In genomic region chr8:127495226-127495780, GRCm38 (mm10) we compare ENCODE assay signal across 9 mouse cellular contexts.
DNase-seq lines count a peak whose midpoint lies in the region; ATAC-seq and TF ChIP-seq lines count a peak whose summit lies in the region.
"Had no signal": no experiment of that assay in that cellular context is flagged by ENCODE, and none has a peak within 500 bp of the region (broad histone marks: within the 10 kb centered on the region; RNA-seq: fewer than 3 reads in every experiment).

No protein-coding gene starts in this region.

- DNase-seq in ES-CJ7 (ENCODE audit: low read depth, low spot score) = peak; percentile 16
- DNase-seq in embryo, embryonic 9.5 days (ENCODE audit: extremely low spot score) = peak; percentile 16
- DNase-seq in heart, adult 2 months = no peak
- no peak for DNase-seq in cerebellum, adult 9-11 months
- no peak for DNase-seq in frontal cortex, postnatal 36 days (ENCODE audit: low spot score in 2 of 2)

- no peak for TF ChIP-seq POLR2A in myocyte (IDR thresholded peaks at IDR 0.05; ENCODE audit: insufficient read length, low read depth)
- no peak for TF ChIP-seq POLR2A in heart, adult 2 months (IDR thresholded peaks at IDR 0.05; ENCODE audit: insufficient read depth, low read depth, low read length)

- H3K27ac ChIP-seq in intestine, embryonic 15.5 days = no peak overlapping the region
- H3K27ac ChIP-seq in intestine, postnatal 0 days (ENCODE audit: low read depth, low read length) = no peak overlapping the region
- H3K27ac ChIP-seq in heart, adult 2 months = no peak overlapping the region
- H3K27ac ChIP-seq: heart, embryonic 13.5 days had no signal

- no peak overlapping the region for H3ac ChIP-seq in myocyte (ENCODE audit: control insufficient read depth, insufficient read length)

- no peaks in the 10 kb centered on the region for H3K9me3 ChIP-seq in intestine, embryonic 15.5 days
- H3K9me3 ChIP-seq in intestine, postnatal 0 days (ENCODE audit: control insufficient read depth) = no peaks in the 10 kb centered on the region
- H3K9me3 ChIP-seq: heart, embryonic 13.5 days had no signal

- no peak for TF ChIP-seq CTCF in intestine, postnatal 0 days (IDR thresholded peaks at IDR 0.05; ENCODE audit: low read depth)
- no peak for TF ChIP-seq CTCF in heart, adult 2 months (IDR thresholded peaks at IDR 0.05)

- no peak overlapping the region for H3K4me2 ChIP-seq in intestine, embryonic 15.5 days (replicated peaks)
- no peak overlapping the region for H3K4me2 ChIP-seq in intestine, postnatal 0 days (replicated peaks; ENCODE audit: low read depth)
- H3K4me2 ChIP-seq in myocyte (ENCODE audit: low read depth) = no peak overlapping the region
- H3K4me2 ChIP-seq: heart, embryonic 13.5 days had no signal

- no peaks in the 10 kb centered on the region for H3K79me2 ChIP-seq in myocyte (ENCODE audit: control insufficient read depth, insufficient read depth)
- no peaks in the 10 kb centered on the region for H3K79me2 ChIP-seq in heart, adult 2 months (replicated peaks; ENCODE audit: control insufficient read depth, insufficient read depth, low read length)

- no peaks in the 10 kb centered on the region for H3K36me3 ChIP-seq in intestine, embryonic 15.5 days
- H3K36me3 ChIP-seq in intestine, postnatal 0 days (ENCODE audit: control insufficient read depth, insufficient read depth) = no peaks in the 10 kb centered on the region
- H3K36me3 ChIP-seq in myocyte (ENCODE audit: control insufficient read depth, insufficient read depth) = no peaks in the 10 kb centered on the region
- no peaks in the 10 kb centered on the region for H3K36me3 ChIP-seq in heart, adult 2 months (ENCODE audit: control insufficient read depth, insufficient read depth, low read length)
- H3K36me3 ChIP-seq: heart, embryonic 13.5 days had no signal

- H3K4me3 ChIP-seq in intestine, embryonic 15.5 days (replicated peaks) = no peak overlapping the region
- no peak overlapping the region for H3K4me3 ChIP-seq in intestine, postnatal 0 days (ENCODE audit: low read depth, low read length)
- H3K4me3 ChIP-seq in myocyte = no peak overlapping the region
- H3K4me3 ChIP-seq in heart, adult 2 months = no peak overlapping the region
- H3K4me3 ChIP-seq: heart, embryonic 13.5 days had no signal

- no peaks in the 10 kb centered on the region for H3K4me1 ChIP-seq in intestine, embryonic 15.5 days (replicated peaks)
- no peaks in the 10 kb centered on the region for H3K4me1 ChIP-seq in intestine, postnatal 0 days (replicated peaks; ENCODE audit: control insufficient read depth, insufficient read depth, low read length)
- H3K4me1 ChIP-seq in heart, adult 2 months (ENCODE audit: control insufficient read depth, insufficient read depth, low read length) = peaks cover 2% of the 10 kb centered on the region; the same call in 1 of the 2 replicates

- H3K27me3 ChIP-seq in intestine, embryonic 15.5 days (replicated peaks) = no peaks in the 10 kb centered on the region
- H3K27me3 ChIP-seq in intestine, postnatal 0 days (replicated peaks; ENCODE audit: control insufficient read depth, insufficient read depth, low read length) = no peaks in the 10 kb centered on the region
- no peaks in the 10 kb centered on the region for H3K27me3 ChIP-seq in myocyte (ENCODE audit: control insufficient read depth, insufficient read depth, insufficient read length)
- H3K27me3 ChIP-seq in heart, adult 2 months (ENCODE audit: control insufficient read depth, insufficient read depth, low read length) = no peaks in the 10 kb centered on the region
- H3K27me3 ChIP-seq: heart, embryonic 13.5 days had no signal

- TF ChIP-seq EP300 in heart, adult 2 months (IDR thresholded peaks at IDR 0.05; ENCODE audit: insufficient read depth, low read depth, low read length) = no peak

- 0 out of 2 replicates have a peak, but pooled peaks have one; percentile 34 for ATAC-seq in intestine, embryonic 15.5 days
- no peak for ATAC-seq in intestine, postnatal 0 days

- no peak overlapping the region for H3K9ac ChIP-seq in intestine, embryonic 15.5 days
- H3K9ac ChIP-seq in intestine, postnatal 0 days (ENCODE audit: low read depth, low read length) = no peak overlapping the region
- H3K9ac ChIP-seq in heart, adult 2 months (ENCODE audit: low read depth, low read length) = no peak overlapping the region
- H3K9ac ChIP-seq: heart, embryonic 13.5 days had no signal

- intact Hi-C loops in heart, adult 2 months (cut with DNase I) = no loop called here

- WGBS in intestine, embryonic 15.5 days = 67% methylated on average over 4 of the region's 4 CpGs
- 57% methylated on average over 4 of the region's 4 CpGs for WGBS in intestine, postnatal 0 days
- WGBS in heart, adult 2 months = 69% methylated on average over 4 of the region's 4 CpGs

TF ChIP-seq in myocyte, 11 proteins besides CTCF, POLR2A, EP300 and RAD21:
- TF ChIP-seq MYOD1 (IDR thresholded peaks at IDR 0.05; ENCODE audit: control insufficient read depth in 1 of 3, insufficient read length in 2 of 3, low read depth in 2 of 3) (peak in 2 of 3 experiments; percentile 15 to 55), TCF12 (IDR thresholded peaks at IDR 0.05; ENCODE audit: insufficient read depth, poor library complexity, severe bottlenecking) (no peak), USF1 (IDR thresholded peaks at IDR 0.05; ENCODE audit: low read depth) (no peak)

Comparison
In these comparisons a context has a peak if more than half of its experiments do, and no peak if none do; other contexts are left out.
1. DNase-seq: peak in ES-CJ7 (single experiment) and embryo, embryonic 9.5 days (single experiment); none in heart, adult 2 months (0 of 2), cerebellum, adult 9-11 months (single experiment) and frontal cortex, postnatal 36 days (0 of 2).